ENCODE assay signal across 16 mouse cellular contexts in genomic region chr2:102975358-102975945, GRCm38 (mm10).
DNase-seq lines count a peak whose midpoint lies in the region; ATAC-seq lines count a peak whose summit lies in the region.
"Had no signal": no experiment of that assay in that cellular context is flagged by ENCODE, and none has a peak within 500 bp of the region (broad histone marks: within the 10 kb centered on the region; RNA-seq: fewer than 3 reads in every experiment).

No protein-coding gene starts in this region.

- intact Hi-C loops in heart, postnatal 36 days (cut with DNase I) = no loop called here

- peak; percentile 21 for DNase-seq in adrenal gland, adult 2 months
- DNase-seq in adrenal gland, postnatal 14 days = no peak
- DNase-seq in 416B (ENCODE audit: low read depth) = peak; percentile 73
- peak; percentile 68 for DNase-seq in lung, postnatal 36 days
- no peak for DNase-seq in kidney, postnatal 36 days
- no peak for DNase-seq in heart, postnatal 36 days
- no peak for DNase-seq in right cerebral cortex, postnatal 10 days (ENCODE audit: low spot score in 2 of 2)
- DNase-seq: adrenal gland, postnatal 25 days; cerebellum, adult 9-10 months; gastrocnemius, postnatal 14 days; heart, adult 11 months; layer of hippocampus, adult 9-11 months; liver, embryonic 13.5 days had no signal

- peak; percentile 59 for ATAC-seq in common myeloid progenitor, adult 5-6 weeks (replicated peaks; ENCODE audit: low read depth, poor library complexity, severe bottlenecking)
- ATAC-seq: forebrain, embryonic 16.5 days; intestine, postnatal 0 days had no signal

Comparison
In these comparisons a context has a peak if more than half of its experiments do, and no peak if none do; other contexts are left out.
1. DNase-seq: peak in adrenal gland, adult 2 months (single experiment), 416B (single experiment) and lung, postnatal 36 days (single experiment); none in adrenal gland, postnatal 14 days (single experiment), kidney, postnatal 36 days (0 of 2), heart, postnatal 36 days (0 of 2) and right cerebral cortex, postnatal 10 days (0 of 2).